Mouse (Mus musculus) embryonic facial prominence, embryonic 10.5 days (tissue): ENCODE measurements around the gene Cers5. TPM values are rescaled to one million over a fixed set of nuclear protein-coding genes. Genes with fewer than 3 reads are reported as not detected.

Source experiments
- DNase-seq: peaks from one replicate; pipeline ENCODE4 v3.0.0-alpha.2; 2017; ENCODE audit warnings: low spot score
- H3K27ac ChIP-seq: fragments of 300-500 bp; sonication (generic); replicated peaks from 2 replicates; pipeline ENCODE4 v1.5.1; 2016; ENCODE audit warnings: mild to moderate bottlenecking
- H3K27me3 ChIP-seq: fragments of 300-500 bp; sonication (generic); replicated peaks from 2 replicates; pipeline ENCODE4 v1.6.1; 2016; ENCODE audit warnings: low read depth, mild to moderate bottlenecking; ENCODE audit not compliant: poor library complexity, severe bottlenecking
- H3K36me3 ChIP-seq: fragments of 300-500 bp; sonication (generic); replicated peaks from 2 replicates; pipeline ENCODE4 v1.6.1; 2016; ENCODE audit warnings: mild to moderate bottlenecking, moderate library complexity
- H3K4me1 ChIP-seq: fragments of 300-500 bp; sonication (generic); 2 replicates; pipeline ENCODE4 v1.6.1; 2016
- H3K4me3 ChIP-seq: fragments of 300-500 bp; sonication (generic); 2 replicates; pipeline ENCODE4 v1.5.1; 2016; ENCODE audit warnings: mild to moderate bottlenecking, moderate library complexity
- H3K9me3 ChIP-seq: fragments of 300-500 bp; sonication (generic); 2 replicates; pipeline ENCODE4 v1.6.1; 2016; ENCODE audit warnings: mild to moderate bottlenecking
- WGBS: fragments of 180-500 bp; shearing (Covaris S2); methylation state at CpG from one replicate; pipeline ENCODE4 v1.1.7; 2016; 5-methylcytosine and 5-hydroxymethylcytosine counted together
- polyA plus RNA-seq: library from polyadenylated mRNA; unstranded; fragments of >200 nt; fragmentation: Nextera tagmentation; extraction: Ambion mirVana; gene quantifications from 2 replicates; pipeline ENCODE4 v1.2.1, GENCODE M21; 2016

Gene Cers5
- polyA plus RNA-seq, 1 experiment from 2014 or later = 63.8 TPM

DNA sequence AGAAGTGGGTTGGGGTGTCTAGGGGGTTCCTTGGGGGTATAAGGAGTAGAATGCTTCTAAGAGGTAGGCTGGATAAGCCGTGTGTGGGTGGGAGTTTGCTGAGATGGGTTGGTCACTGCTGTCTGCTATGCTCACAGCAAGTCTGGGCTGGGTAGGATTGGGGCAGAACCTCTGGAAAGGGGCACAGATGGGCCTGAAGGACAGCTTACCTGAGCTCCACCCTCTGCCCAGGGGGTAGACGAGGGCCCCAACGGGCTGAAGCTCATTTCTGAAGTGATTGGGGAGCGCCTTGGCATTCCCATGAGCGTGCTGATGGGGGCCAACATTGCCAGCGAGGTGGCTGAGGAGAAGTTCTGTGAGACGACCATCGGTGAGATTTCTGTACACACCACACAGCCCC lies 52.8 kb downstream of the Cers5 start:
- H3K9me3 ChIP-seq = no peaks in the 10 kb centered on the region
- no peak overlapping the region for H3K27ac ChIP-seq
- no peaks in the 10 kb centered on the region for H3K27me3 ChIP-seq
- DNase-seq = no peak
- H3K36me3 ChIP-seq = peaks cover 77% of the 10 kb centered on the region
- H3K4me3 ChIP-seq = no peak overlapping the region
- H3K4me1 ChIP-seq = peaks cover 54% of the 10 kb centered on the region
- WGBS = 79% methylated on average over 8 of the region's 8 CpGs

GRCm38 (mm10) chr15:99718461-99719021 lies 54.1 kb downstream of the Cers5 start:
- Histone ChIP-seq H3K4me1 (peaks cover 42% of the 10 kb centered on the region), H3K9me3 (no peaks in the 10 kb centered on the region), H3K27ac (no peak overlapping the region), H3K4me3 (no peak overlapping the region), H3K27me3 (no peaks in the 10 kb centered on the region), H3K36me3 (peaks cover 90% of the 10 kb centered on the region)
- 92% methylated on average over 9 of the region's 9 CpGs for WGBS
- no peak for DNase-seq

DNA sequence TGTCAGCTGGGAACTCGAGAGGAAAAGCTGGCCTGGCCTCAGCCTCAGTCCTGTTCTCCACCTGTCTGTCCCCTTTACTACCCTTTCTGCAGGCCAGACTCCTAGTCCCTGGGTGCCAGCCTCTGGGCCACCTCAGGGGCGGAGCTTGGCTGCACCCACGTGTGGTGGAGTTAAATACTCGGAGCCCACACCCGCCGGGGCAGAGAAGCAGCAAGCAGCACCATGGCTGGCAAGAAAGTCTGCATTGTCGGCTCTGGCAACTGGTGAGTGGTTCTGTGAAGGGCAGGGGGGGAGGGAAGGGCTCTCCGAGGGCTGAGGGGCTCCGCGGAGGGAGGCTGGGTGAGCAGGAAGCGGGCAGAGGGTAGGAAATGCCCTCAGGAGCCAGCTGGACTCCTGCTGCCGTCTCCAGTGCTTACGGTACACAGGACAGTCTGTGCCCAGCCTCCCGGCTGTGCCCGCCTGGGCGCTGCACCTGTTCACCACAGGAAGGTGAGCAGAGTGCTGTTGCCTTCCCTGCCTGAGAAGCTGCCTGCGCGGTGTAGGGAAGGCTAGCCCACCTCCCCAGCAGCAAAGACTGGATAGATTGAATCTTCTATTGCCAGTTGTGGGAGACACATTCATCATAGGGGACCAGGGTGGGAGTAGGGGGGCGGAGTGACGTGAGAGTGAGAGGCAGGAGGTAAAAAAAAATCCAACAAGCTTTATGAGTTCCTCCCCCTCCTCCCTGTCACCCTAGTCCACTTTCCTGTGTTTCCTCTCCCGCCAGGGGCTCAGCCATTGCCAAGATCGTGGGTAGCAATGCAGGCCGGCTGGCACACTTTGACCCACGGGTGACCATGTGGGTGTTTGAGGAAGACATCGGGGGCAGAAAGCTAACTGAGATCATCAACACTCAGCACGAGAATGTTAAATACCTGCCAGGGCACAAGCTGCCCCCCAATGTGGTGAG lies 55.0 kb downstream of the Cers5 start, which contains the start of gene Gpd1:
Gene Gpd1, plus strand, starts transcription at position 130 of the 949 bp plus-strand sequence.
- Histone ChIP-seq H3K27me3 (no peaks in the 10 kb centered on the region), H3K4me3 (no peak within 1 kb of the TSS), H3K9me3 (no peaks in the 10 kb centered on the region), H3K36me3 (peaks cover 91% of the 10 kb centered on the region), H3K4me1 (peaks cover 41% of the 10 kb centered on the region), H3K27ac (no peak within 1 kb of the TSS)
- 66% methylated on average over 26 of the region's 26 CpGs for WGBS
- DNase-seq = no peak

DNA sequence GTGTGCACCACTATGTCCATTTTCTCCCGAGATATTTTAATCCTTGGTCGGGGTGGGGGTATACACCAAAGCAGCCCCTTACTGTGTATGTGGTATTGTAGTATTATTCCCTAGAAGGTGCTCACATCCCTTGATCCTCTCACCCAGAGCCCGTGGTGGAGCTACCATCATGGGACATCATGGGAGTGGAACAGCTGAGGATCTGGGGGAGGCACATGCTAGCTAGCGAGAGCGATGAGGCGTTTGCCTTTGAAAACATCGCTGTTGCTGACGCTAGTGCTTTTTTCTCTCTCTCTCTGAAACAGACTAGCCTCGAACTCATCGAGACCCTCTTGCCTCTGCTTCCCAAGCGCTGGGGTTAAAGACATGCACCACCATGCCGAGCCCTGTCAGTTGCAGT lies 55.9 kb downstream of the Cers5 start:
- no peaks in the 10 kb centered on the region for H3K9me3 ChIP-seq
- 86% methylated on average over 12 of the region's 12 CpGs for WGBS
- H3K36me3 ChIP-seq = peaks cover 92% of the 10 kb centered on the region
- H3K4me3 ChIP-seq = no peak overlapping the region
- H3K27ac ChIP-seq = no peak overlapping the region
- no peak for DNase-seq
- H3K4me1 ChIP-seq = peaks cover 38% of the 10 kb centered on the region
- H3K27me3 ChIP-seq = no peaks in the 10 kb centered on the region

DNA sequence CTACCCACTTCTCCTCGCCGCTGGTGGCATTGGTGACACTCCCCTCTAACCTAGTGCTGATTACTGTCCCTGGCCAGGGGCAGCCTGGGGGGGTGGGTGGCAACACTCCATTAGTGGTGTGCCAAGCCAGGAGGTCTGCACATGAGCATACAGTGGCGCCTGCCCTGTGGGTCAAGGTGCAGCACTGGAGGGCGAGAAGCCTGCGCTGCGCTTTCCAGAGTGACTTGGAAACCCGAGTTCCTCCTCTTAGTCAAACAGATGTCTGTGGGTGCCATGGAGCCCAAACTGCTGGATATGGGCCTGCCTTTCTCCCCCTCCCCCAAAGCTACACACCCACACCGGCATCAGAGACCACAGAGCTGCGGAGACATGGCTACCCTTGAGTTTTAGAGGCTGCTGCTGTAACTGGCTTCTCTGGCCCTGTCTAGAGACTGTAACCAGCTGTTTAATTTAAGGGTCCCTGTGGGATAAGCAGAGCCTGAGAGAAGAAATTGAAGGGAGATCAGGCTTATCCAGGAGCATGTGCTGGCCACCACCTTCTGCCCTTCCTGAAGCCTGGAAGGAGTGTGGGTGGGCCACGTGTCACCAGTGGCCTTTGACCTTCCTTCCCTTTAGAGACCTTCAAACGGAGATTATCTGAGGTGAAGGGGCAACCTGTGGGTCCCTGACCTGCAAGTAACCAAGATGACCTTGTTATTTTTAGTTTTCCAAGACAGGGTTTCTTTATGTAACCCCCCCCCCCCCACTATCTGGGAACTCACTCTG lies 56.5 kb downstream of the Cers5 start:
- DNase-seq = peak; percentile 25
- Histone ChIP-seq H3K9me3 (no peaks in the 10 kb centered on the region), H3K36me3 (peaks cover 92% of the 10 kb centered on the region), H3K4me3 (no peak overlapping the region), H3K27me3 (no peaks in the 10 kb centered on the region), H3K4me1 (peaks cover 35% of the 10 kb centered on the region), H3K27ac (0 out of 2 replicates have a peak overlapping the region, but pooled peaks have one; percentile 41)
- WGBS = 60% methylated on average over 11 of the region's 11 CpGs

DNA sequence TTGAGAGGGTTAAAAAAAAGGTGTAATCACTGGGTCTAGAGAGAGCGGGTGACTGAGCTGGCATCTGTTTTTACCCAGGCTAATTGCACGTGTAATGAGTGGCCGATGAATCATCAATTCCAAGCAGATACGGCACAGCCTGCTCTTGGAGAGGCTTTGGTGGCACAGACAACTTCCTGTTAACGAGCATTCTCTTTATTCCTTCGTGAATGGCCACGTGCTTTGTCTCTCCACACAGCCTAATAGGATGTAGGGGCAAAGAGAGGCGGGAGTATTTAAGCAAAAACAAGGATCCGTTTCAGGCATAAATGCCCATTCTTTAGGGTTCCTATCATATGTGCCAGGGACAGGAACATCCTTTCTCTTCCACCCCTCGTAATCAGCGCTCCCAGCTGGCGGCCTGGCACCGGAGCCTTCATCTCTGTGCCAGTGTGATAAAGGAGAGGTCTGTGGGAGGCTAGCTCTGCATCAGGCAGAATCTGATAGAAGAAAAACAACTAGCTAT lies 57.3 kb downstream of the Cers5 start:
- H3K9me3 ChIP-seq = no peaks in the 10 kb centered on the region
- no peak overlapping the region for H3K4me3 ChIP-seq
- H3K27ac ChIP-seq = no peak overlapping the region
- no peaks in the 10 kb centered on the region for H3K27me3 ChIP-seq
- 84% methylated on average over 13 of the region's 13 CpGs for WGBS
- no peak for DNase-seq
- H3K4me1 ChIP-seq = peaks cover 35% of the 10 kb centered on the region
- peaks cover 94% of the 10 kb centered on the region for H3K36me3 ChIP-seq

- DNase-seq = peak; percentile 82
- Histone ChIP-seq H3K4me1 (peaks cover 35% of the 10 kb centered on the region), H3K36me3 (peaks cover 94% of the 10 kb centered on the region), H3K9me3 (no peaks in the 10 kb centered on the region), H3K27me3 (no peaks in the 10 kb centered on the region), H3K27ac (no peak overlapping the region), H3K4me3 (no peak overlapping the region)
- WGBS = 55% methylated on average over 7 of the region's 7 CpGs
These were observed 57.8 kb downstream of the Cers5 start for GRCm38 (mm10) chr15:99714858-99715257.

DNA sequence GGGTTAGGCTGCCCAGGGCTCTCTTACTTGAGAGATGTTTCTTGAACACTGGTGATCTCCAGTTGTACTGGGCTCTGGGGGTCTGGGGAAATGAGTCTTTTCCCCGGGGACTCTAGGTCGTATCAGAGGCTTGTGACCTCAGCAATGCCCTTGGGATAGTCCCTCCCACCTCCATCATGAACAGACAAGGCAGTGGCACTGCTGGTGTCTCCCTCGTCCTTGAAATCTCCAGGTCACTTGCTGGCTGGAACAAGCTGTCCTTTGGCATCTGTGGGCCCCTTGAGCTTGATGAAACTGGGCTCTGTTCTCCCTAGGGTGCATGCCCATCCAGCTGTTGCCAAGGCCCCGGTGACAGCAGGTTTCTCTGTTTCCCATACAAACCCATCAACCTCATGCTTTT lies 58.5 kb downstream of the Cers5 start:
- Histone ChIP-seq H3K36me3 (peaks cover 99% of the 10 kb centered on the region), H3K4me1 (peaks cover 35% of the 10 kb centered on the region), H3K4me3 (no peak overlapping the region), H3K27me3 (no peaks in the 10 kb centered on the region), H3K27ac (no peak overlapping the region), H3K9me3 (no peaks in the 10 kb centered on the region)
- 69% methylated on average over 4 of the region's 4 CpGs for WGBS
- no peak for DNase-seq

- Histone ChIP-seq H3K27me3 (no peaks in the 10 kb centered on the region), H3K4me3 (no peak overlapping the region), H3K4me1 (peaks cover 35% of the 10 kb centered on the region), H3K9me3 (no peaks in the 10 kb centered on the region), H3K27ac (no peak overlapping the region), H3K36me3 (peaks cover 99% of the 10 kb centered on the region)
- WGBS = 82% methylated on average over 3 of the region's 3 CpGs
- no peak for DNase-seq
These were observed 59.1 kb downstream of the Cers5 start for GRCm38 (mm10) chr15:99713569-99713968.

DNA sequence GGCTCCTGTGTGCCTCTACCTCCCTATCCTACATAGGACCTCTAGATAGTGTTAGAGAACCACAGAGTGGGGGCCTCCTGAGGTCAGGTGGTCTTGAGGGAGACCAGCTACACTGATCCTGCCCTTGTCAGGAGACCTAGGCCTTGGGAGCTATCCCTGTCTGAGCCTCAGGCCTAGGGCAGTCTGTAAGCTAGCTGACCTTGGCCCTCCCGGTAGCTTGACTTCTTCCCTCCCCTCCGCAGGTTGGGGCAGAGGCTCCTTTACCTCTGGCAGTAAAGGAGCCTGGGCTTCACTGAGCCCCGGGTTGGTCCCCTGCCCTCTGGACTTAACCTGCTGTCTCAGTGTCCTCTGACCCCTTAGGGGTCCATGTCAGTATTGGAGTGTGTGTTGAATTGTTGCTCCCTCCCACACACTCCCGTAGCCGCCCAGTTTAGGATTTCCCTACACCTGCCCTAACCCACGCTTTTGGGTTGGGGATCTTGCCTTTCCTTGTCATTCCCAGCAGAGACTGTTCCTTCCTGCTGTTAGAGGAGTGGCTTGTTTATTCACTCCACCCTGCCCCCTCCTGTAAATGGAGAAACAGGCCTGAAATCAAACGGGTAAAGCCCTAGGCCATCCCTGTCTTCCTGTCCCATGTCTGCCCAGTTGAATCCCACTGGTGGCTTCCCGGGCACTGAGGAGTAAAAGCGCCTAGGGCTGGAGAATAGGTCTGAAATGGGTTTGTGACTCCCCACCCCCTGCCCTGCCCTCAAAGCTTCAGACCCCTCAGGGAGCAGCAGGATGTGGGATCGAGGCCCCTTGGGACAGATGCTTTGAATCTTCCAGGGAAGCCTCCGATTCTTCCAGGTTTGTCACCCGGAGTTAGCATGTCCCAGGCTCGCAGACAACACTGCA lies 59.8 kb downstream of the Cers5 start:
- peaks cover 99% of the 10 kb centered on the region for H3K36me3 ChIP-seq
- DNase-seq = no peak

DNA sequence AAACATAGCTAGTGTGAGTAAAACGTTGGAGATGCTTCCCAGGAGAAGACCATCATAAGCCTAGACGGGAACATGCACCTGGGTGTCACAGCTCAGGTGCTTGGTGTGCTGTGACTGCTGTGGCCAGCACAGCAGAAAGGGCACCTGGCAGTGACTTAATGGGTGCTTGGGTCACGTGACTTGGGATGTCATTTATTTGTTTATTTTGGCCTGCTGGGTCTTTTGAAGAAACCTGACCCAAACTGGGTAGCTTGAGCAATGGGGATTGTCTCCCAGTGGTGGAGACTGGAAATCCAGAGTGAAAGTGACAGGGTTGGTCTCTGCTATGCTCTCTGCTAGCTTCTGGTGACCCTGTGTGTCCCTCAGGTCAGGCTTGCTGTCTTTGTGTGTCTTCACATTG lies 61.2 kb downstream of the Cers5 start:
- Histone ChIP-seq H3K27ac (no peak overlapping the region), H3K4me1 (peaks cover 29% of the 10 kb centered on the region), H3K9me3 (no peaks in the 10 kb centered on the region), H3K27me3 (no peaks in the 10 kb centered on the region), H3K36me3 (peaks cover 100% of the 10 kb centered on the region), H3K4me3 (no peak overlapping the region)
- DNase-seq = no peak
- 78% methylated on average over 3 of the region's 3 CpGs for WGBS

More for the DNA sequence above, 59.8 kb downstream of the Cers5 start:
- H3K4me1 ChIP-seq = peaks cover 35% of the 10 kb centered on the region
- H3K27me3 ChIP-seq = no peaks in the 10 kb centered on the region
- H3K9me3 ChIP-seq = no peaks in the 10 kb centered on the region
- WGBS = 60% methylated on average over 13 of the region's 13 CpGs
- H3K4me3 ChIP-seq = no peak overlapping the region
- no peak overlapping the region for H3K27ac ChIP-seq
